In genomic region chr15:93916856-93917255, GRCm38 (mm10) we compare ENCODE assay signal across 11 mouse cellular contexts.
DNase-seq lines count a peak whose midpoint lies in the region; ATAC-seq lines count a peak whose summit lies in the region.
"Had no signal": no experiment of that assay in that cellular context is flagged by ENCODE, and none has a peak within 500 bp of the region (broad histone marks: within the 10 kb centered on the region; RNA-seq: fewer than 3 reads in every experiment).

No protein-coding gene starts in this region.

- H3K27me3 ChIP-seq in hindbrain, embryonic 14.5 days (ENCODE audit: control insufficient read depth, insufficient read depth, low read length), result no peaks in the 10 kb centered on the region
- no peaks in the 10 kb centered on the region for H3K27me3 ChIP-seq in hindbrain, embryonic 16.5 days (replicated peaks; ENCODE audit: control insufficient read depth, insufficient read depth, low read length)
- H3K27me3 ChIP-seq in embryonic facial prominence, embryonic 10.5 days (replicated peaks; ENCODE audit: low read depth, poor library complexity, severe bottlenecking), result no peaks in the 10 kb centered on the region
- no peaks in the 10 kb centered on the region for H3K27me3 ChIP-seq in limb, embryonic 10.5 days (ENCODE audit: low read depth, poor library complexity, severe bottlenecking)
- no peaks in the 10 kb centered on the region for H3K27me3 ChIP-seq in forebrain, embryonic 13.5 days
- H3K27me3 ChIP-seq in neural tube, embryonic 15.5 days (replicated peaks), result no peaks in the 10 kb centered on the region
- H3K27me3 ChIP-seq: megakaryocyte, embryonic 14.5 days; neural tube, embryonic 13.5 days had no signal

- no peaks in the 10 kb centered on the region for H3K36me3 ChIP-seq in hindbrain, embryonic 14.5 days (replicated peaks; ENCODE audit: control insufficient read depth, insufficient read depth)
- H3K36me3 ChIP-seq in hindbrain, embryonic 16.5 days (ENCODE audit: control insufficient read depth, insufficient read depth, low read length), result no peaks in the 10 kb centered on the region
- H3K36me3 ChIP-seq in embryonic facial prominence, embryonic 10.5 days (replicated peaks), result no peaks in the 10 kb centered on the region
- no peaks in the 10 kb centered on the region for H3K36me3 ChIP-seq in limb, embryonic 10.5 days
- H3K36me3 ChIP-seq in forebrain, embryonic 13.5 days (ENCODE audit: poor library complexity, severe bottlenecking), result no peaks in the 10 kb centered on the region
- H3K36me3 ChIP-seq in neural tube, embryonic 15.5 days, result no peaks in the 10 kb centered on the region
- H3K36me3 ChIP-seq: neural tube, embryonic 13.5 days had no signal

- no peak overlapping the region for H3K4me2 ChIP-seq in hindbrain, embryonic 14.5 days (replicated peaks)
- no peak overlapping the region for H3K4me2 ChIP-seq in hindbrain, embryonic 16.5 days (ENCODE audit: low read length)
- no peak overlapping the region for H3K4me2 ChIP-seq in forebrain, embryonic 13.5 days
- H3K4me2 ChIP-seq in neural tube, embryonic 15.5 days, result no peak overlapping the region
- H3K4me2 ChIP-seq: neural tube, embryonic 13.5 days had no signal

- ATAC-seq in hindbrain, embryonic 14.5 days (ENCODE audit: low FRiP score), result no peak
- no peak for ATAC-seq in hindbrain, embryonic 16.5 days
- ATAC-seq in forebrain, embryonic 13.5 days, result no peak
- no peak for ATAC-seq in neural tube, embryonic 15.5 days (ENCODE audit: low FRiP score)

- H3K9me3 ChIP-seq in hindbrain, embryonic 14.5 days (ENCODE audit: control insufficient read depth, low read length), result no peaks in the 10 kb centered on the region
- no peaks in the 10 kb centered on the region for H3K9me3 ChIP-seq in hindbrain, embryonic 16.5 days (ENCODE audit: control insufficient read depth, low read length)
- no peaks in the 10 kb centered on the region for H3K9me3 ChIP-seq in embryonic facial prominence, embryonic 10.5 days
- H3K9me3 ChIP-seq in limb, embryonic 10.5 days (replicated peaks), result no peaks in the 10 kb centered on the region
- H3K9me3 ChIP-seq in forebrain, embryonic 13.5 days (replicated peaks), result 0 out of 2 replicates have a peak, but pooled peaks cover 5% of the 10 kb centered on the region
- H3K9me3 ChIP-seq in neural tube, embryonic 15.5 days (replicated peaks), result no peaks in the 10 kb centered on the region
- H3K9me3 ChIP-seq: neural tube, embryonic 13.5 days had no signal

- no peak overlapping the region for H3K9ac ChIP-seq in hindbrain, embryonic 14.5 days
- no peak overlapping the region for H3K9ac ChIP-seq in hindbrain, embryonic 16.5 days (ENCODE audit: low read depth, low read length)
- H3K9ac ChIP-seq in forebrain, embryonic 13.5 days, result no peak overlapping the region
- H3K9ac ChIP-seq in neural tube, embryonic 15.5 days (replicated peaks), result no peak overlapping the region
- H3K9ac ChIP-seq: neural tube, embryonic 13.5 days had no signal

- peak overlapping the region; percentile 43; the same call in 1 of the 2 replicates for H3K27ac ChIP-seq in hindbrain, embryonic 14.5 days
- H3K27ac ChIP-seq in hindbrain, embryonic 16.5 days (ENCODE audit: low read depth, low read length), result no peak overlapping the region
- 0 out of 2 replicates have a peak overlapping the region, but pooled peaks have one; percentile 1 for H3K27ac ChIP-seq in embryonic facial prominence, embryonic 10.5 days (replicated peaks)
- H3K27ac ChIP-seq in limb, embryonic 10.5 days, result peak overlapping the region; percentile 61
- H3K27ac ChIP-seq in forebrain, embryonic 13.5 days, result no peak overlapping the region
- no peak overlapping the region for H3K27ac ChIP-seq in neural tube, embryonic 15.5 days (replicated peaks)
- H3K27ac ChIP-seq: neural tube, embryonic 13.5 days had no signal

- peaks cover 12% of the 10 kb centered on the region for H3K4me1 ChIP-seq in hindbrain, embryonic 14.5 days (replicated peaks; ENCODE audit: control insufficient read depth, insufficient read depth, low read length)
- no peaks in the 10 kb centered on the region for H3K4me1 ChIP-seq in hindbrain, embryonic 16.5 days (ENCODE audit: control insufficient read depth, insufficient read depth, low read depth, low read length)
- H3K4me1 ChIP-seq in embryonic facial prominence, embryonic 10.5 days, result peaks cover 52% of the 10 kb centered on the region
- peaks cover 59% of the 10 kb centered on the region for H3K4me1 ChIP-seq in limb, embryonic 10.5 days
- no peaks in the 10 kb centered on the region for H3K4me1 ChIP-seq in forebrain, embryonic 13.5 days
- 0 out of 2 replicates have a peak, but pooled peaks cover 5% of the 10 kb centered on the region for H3K4me1 ChIP-seq in neural tube, embryonic 15.5 days

- H3K4me3 ChIP-seq in hindbrain, embryonic 14.5 days (replicated peaks; ENCODE audit: low read length), result no peak overlapping the region
- H3K4me3 ChIP-seq in hindbrain, embryonic 16.5 days (ENCODE audit: low read length), result no peak overlapping the region
- H3K4me3 ChIP-seq in embryonic facial prominence, embryonic 10.5 days, result no peak overlapping the region
- no peak overlapping the region for H3K4me3 ChIP-seq in limb, embryonic 10.5 days
- H3K4me3 ChIP-seq in forebrain, embryonic 13.5 days, result no peak overlapping the region
- no peak overlapping the region for H3K4me3 ChIP-seq in neural tube, embryonic 15.5 days (replicated peaks)
- H3K4me3 ChIP-seq: megakaryocyte, embryonic 14.5 days; neural tube, embryonic 13.5 days had no signal

- DNase-seq in hindbrain, embryonic 14.5 days (ENCODE audit: low spot score), result peak; percentile 30
- peak; percentile 44 for DNase-seq in Muller cell, postnatal 12 days (ENCODE audit: inconsistent ontology term)
- DNase-seq in embryonic facial prominence, embryonic 10.5 days (ENCODE audit: low spot score), result no peak
- DNase-seq in limb, embryonic 10.5 days (ENCODE audit: low spot score), result no peak
- DNase-seq: left cerebral cortex, postnatal 4 days; right cerebral cortex, postnatal 25 days had no signal

- WGBS in hindbrain, embryonic 14.5 days, result 59% methylated on average over 3 of the region's 3 CpGs
- whole genome bisulfite sequencing in hindbrain, embryonic 16.5 days, result 51% methylated on average over 3 of the region's 3 CpGs
- WGBS in embryonic facial prominence, embryonic 10.5 days, result 39% methylated on average over 3 of the region's 3 CpGs
- 58% methylated on average over 3 of the region's 3 CpGs for WGBS in limb, embryonic 10.5 days
- 55% methylated on average over 3 of the region's 3 CpGs for WGBS in forebrain, embryonic 13.5 days
- 49% methylated on average over 3 of the region's 3 CpGs for WGBS in neural tube, embryonic 15.5 days

Comparison
In these comparisons a context has a peak if more than half of its experiments do, and no peak if none do; other contexts are left out.
1. H3K27ac ChIP-seq: peak in hindbrain, embryonic 14.5 days (single experiment), embryonic facial prominence, embryonic 10.5 days (single experiment) and limb, embryonic 10.5 days (single experiment); none in hindbrain, embryonic 16.5 days (single experiment), forebrain, embryonic 13.5 days (single experiment) and neural tube, embryonic 15.5 days (single experiment).
2. DNase-seq: peak in hindbrain, embryonic 14.5 days (single experiment) and Muller cell, postnatal 12 days (single experiment); none in embryonic facial prominence, embryonic 10.5 days (single experiment) and limb, embryonic 10.5 days (single experiment).